Mouse (Mus musculus): Measurements from ENCODE around the gene Usp47. TPM values are rescaled to one million over a fixed set of nuclear protein-coding genes. Genes with fewer than 3 reads are reported as not detected.

Gene Usp47
- polyA plus RNA-seq, 1 experiment: 28.7 TPM

GRCm38 (mm10) chr7:112010511-112010910 is 12.8 kb upstream of the Usp47 start:
- Histone ChIP-seq H3K4me3 (no peak overlapping the region), H3K27me3 (ENCODE audit: control insufficient read depth, insufficient read depth, insufficient read length) (no peaks in the 10 kb centered on the region), H3K36me3 (ENCODE audit: control insufficient read depth, insufficient read depth) (no peaks in the 10 kb centered on the region), H3K4me2 (ENCODE audit: low read depth) (peak overlapping the region; percentile 25), H3K79me2 (ENCODE audit: control insufficient read depth, insufficient read depth) (no peaks in the 10 kb centered on the region), H3ac (ENCODE audit: control insufficient read depth, insufficient read length) (no peak overlapping the region)
- no peak; the same call in 1 of the 2 replicates for TF ChIP-seq CEBPB (IDR thresholded peaks at IDR 0.05; ENCODE audit: insufficient read depth, poor library complexity, severe bottlenecking)
- no peak for TF ChIP-seq TCF3 (IDR thresholded peaks at IDR 0.05; ENCODE audit: insufficient read length, low read depth)
- no peak for TF ChIP-seq MAX (IDR thresholded peaks at IDR 0.05; ENCODE audit: low read depth)
- TF ChIP-seq MYOG (IDR thresholded peaks at IDR 0.05; ENCODE audit: control insufficient read depth in 1 of 3, insufficient read depth in 1 of 3, insufficient read length in 2 of 3, low read depth in 2 of 3): no peak
- no peak for TF ChIP-seq MYOD1 (IDR thresholded peaks at IDR 0.05; ENCODE audit: control insufficient read depth in 1 of 3, insufficient read length in 2 of 3, low read depth in 2 of 3)
- TF ChIP-seq USF1 (IDR thresholded peaks at IDR 0.05; ENCODE audit: low read depth): no peak
- no peak for TF ChIP-seq SRF (IDR thresholded peaks at IDR 0.05; ENCODE audit: control insufficient read depth, insufficient read length, low read depth)
- no peak for TF ChIP-seq E2F4 (IDR thresholded peaks at IDR 0.05; ENCODE audit: insufficient read depth)
- TF ChIP-seq POLR2AphosphoS2 (IDR thresholded peaks at IDR 0.05; ENCODE audit: insufficient read length, low read depth): no peak
- TF ChIP-seq REST (IDR thresholded peaks at IDR 0.05; ENCODE audit: insufficient read depth, insufficient read length): no peak
- TF ChIP-seq POLR2A (IDR thresholded peaks at IDR 0.05; ENCODE audit: insufficient read length, low read depth): no peak
- TF ChIP-seq TCF12 (IDR thresholded peaks at IDR 0.05; ENCODE audit: insufficient read depth, poor library complexity, severe bottlenecking): no peak

DNA sequence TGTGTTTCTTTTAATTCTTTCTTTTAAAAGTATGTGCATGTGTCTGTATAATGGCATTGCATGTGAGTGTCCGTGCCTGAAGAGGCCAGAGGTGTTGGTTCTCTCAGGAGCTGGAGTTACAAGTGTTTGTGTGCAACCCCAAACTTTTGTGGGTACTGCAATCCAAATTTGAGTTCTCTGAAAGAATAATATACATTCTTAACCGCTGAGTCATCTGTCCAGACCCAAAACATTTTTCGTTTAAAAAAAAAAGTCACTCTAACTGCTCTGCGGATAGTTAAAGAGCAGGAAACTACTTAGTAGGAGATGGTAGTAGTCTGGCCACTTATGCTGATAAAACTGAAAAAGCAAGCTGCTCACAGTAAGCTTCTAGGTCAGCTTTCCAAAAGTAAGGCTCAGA is 12.3 kb upstream of the Usp47 start:
- Histone ChIP-seq H3K4me3 (no peak overlapping the region), H3K79me2 (ENCODE audit: control insufficient read depth, insufficient read depth) (no peaks in the 10 kb centered on the region), H3K4me2 (ENCODE audit: low read depth) (peak overlapping the region; percentile 25), H3K36me3 (ENCODE audit: control insufficient read depth, insufficient read depth) (no peaks in the 10 kb centered on the region), H3ac (ENCODE audit: control insufficient read depth, insufficient read length) (no peak overlapping the region), H3K27me3 (ENCODE audit: control insufficient read depth, insufficient read depth, insufficient read length) (no peaks in the 10 kb centered on the region)
- no peak for TF ChIP-seq MAX (IDR thresholded peaks at IDR 0.05; ENCODE audit: low read depth)
- no peak for TF ChIP-seq TCF12 (IDR thresholded peaks at IDR 0.05; ENCODE audit: insufficient read depth, poor library complexity, severe bottlenecking)
- no peak for TF ChIP-seq MYOG (IDR thresholded peaks at IDR 0.05; ENCODE audit: control insufficient read depth in 1 of 3, insufficient read depth in 1 of 3, insufficient read length in 2 of 3, low read depth in 2 of 3)
- no peak for TF ChIP-seq REST (IDR thresholded peaks at IDR 0.05; ENCODE audit: insufficient read depth, insufficient read length)
- no peak for TF ChIP-seq SRF (IDR thresholded peaks at IDR 0.05; ENCODE audit: control insufficient read depth, insufficient read length, low read depth)
- TF ChIP-seq TCF3 (IDR thresholded peaks at IDR 0.05; ENCODE audit: insufficient read length, low read depth): no peak
- no peak for TF ChIP-seq MYOD1 (IDR thresholded peaks at IDR 0.05; ENCODE audit: control insufficient read depth in 1 of 3, insufficient read length in 2 of 3, low read depth in 2 of 3)
- TF ChIP-seq POLR2AphosphoS2 (IDR thresholded peaks at IDR 0.05; ENCODE audit: insufficient read length, low read depth): no peak
- TF ChIP-seq E2F4 (IDR thresholded peaks at IDR 0.05; ENCODE audit: insufficient read depth): no peak

GRCm38 (mm10) chr7:112012102-112012501 is 11.2 kb upstream of the Usp47 start:
- Histone ChIP-seq H3K4me3 (no peak overlapping the region), H3K27me3 (ENCODE audit: control insufficient read depth, insufficient read depth, insufficient read length) (no peaks in the 10 kb centered on the region), H3K4me2 (ENCODE audit: low read depth) (peak overlapping the region; percentile 4), H3K79me2 (ENCODE audit: control insufficient read depth, insufficient read depth) (no peaks in the 10 kb centered on the region), H3ac (ENCODE audit: control insufficient read depth, insufficient read length) (no peak overlapping the region), H3K36me3 (ENCODE audit: control insufficient read depth, insufficient read depth) (no peaks in the 10 kb centered on the region)
- no peak for TF ChIP-seq E2F4 (IDR thresholded peaks at IDR 0.05; ENCODE audit: insufficient read depth)
- TF ChIP-seq CEBPB (IDR thresholded peaks at IDR 0.05; ENCODE audit: insufficient read depth, poor library complexity, severe bottlenecking): no peak
- TF ChIP-seq TCF12 (IDR thresholded peaks at IDR 0.05; ENCODE audit: insufficient read depth, poor library complexity, severe bottlenecking): no peak
- TF ChIP-seq USF1 (IDR thresholded peaks at IDR 0.05; ENCODE audit: low read depth): no peak
- TF ChIP-seq MAX (IDR thresholded peaks at IDR 0.05; ENCODE audit: low read depth): no peak
- no peak for TF ChIP-seq MYOD1 (IDR thresholded peaks at IDR 0.05; ENCODE audit: control insufficient read depth in 1 of 3, insufficient read length in 2 of 3, low read depth in 2 of 3)
- TF ChIP-seq SRF (IDR thresholded peaks at IDR 0.05; ENCODE audit: control insufficient read depth, insufficient read length, low read depth): no peak
- TF ChIP-seq MYOG (IDR thresholded peaks at IDR 0.05; ENCODE audit: control insufficient read depth in 1 of 3, insufficient read depth in 1 of 3, insufficient read length in 2 of 3, low read depth in 2 of 3): no peak
- no peak for TF ChIP-seq POLR2A (IDR thresholded peaks at IDR 0.05; ENCODE audit: insufficient read length, low read depth)
- TF ChIP-seq POLR2AphosphoS2 (IDR thresholded peaks at IDR 0.05; ENCODE audit: insufficient read length, low read depth): no peak

GRCm38 (mm10) chr7:112012621-112013177 is 10.6 kb upstream of the Usp47 start:
- TF ChIP-seq POLR2A (IDR thresholded peaks at IDR 0.05; ENCODE audit: insufficient read length, low read depth): no peak
- no peaks in the 10 kb centered on the region for H3K36me3 ChIP-seq (ENCODE audit: control insufficient read depth, insufficient read depth)
- H3K27me3 ChIP-seq (ENCODE audit: control insufficient read depth, insufficient read depth, insufficient read length): no peaks in the 10 kb centered on the region

GRCm38 (mm10) chr7:112014148-112014547 is 9.2 kb upstream of the Usp47 start:
- H3K27me3 ChIP-seq (ENCODE audit: control insufficient read depth, insufficient read depth, insufficient read length): no peaks in the 10 kb centered on the region
- TF ChIP-seq CEBPB (IDR thresholded peaks at IDR 0.05; ENCODE audit: insufficient read depth, poor library complexity, severe bottlenecking) (no peak), REST (IDR thresholded peaks at IDR 0.05; ENCODE audit: insufficient read depth, insufficient read length) (no peak), SRF (IDR thresholded peaks at IDR 0.05; ENCODE audit: control insufficient read depth, insufficient read length, low read depth) (no peak), TCF12 (IDR thresholded peaks at IDR 0.05; ENCODE audit: insufficient read depth, poor library complexity, severe bottlenecking) (peak; percentile 13), POLR2A (IDR thresholded peaks at IDR 0.05; ENCODE audit: insufficient read length, low read depth) (no peak), POLR2AphosphoS2 (IDR thresholded peaks at IDR 0.05; ENCODE audit: insufficient read length, low read depth) (no peak), MAX (IDR thresholded peaks at IDR 0.05; ENCODE audit: low read depth) (no peak), E2F4 (IDR thresholded peaks at IDR 0.05; ENCODE audit: insufficient read depth) (no peak), MYOG (IDR thresholded peaks at IDR 0.05; ENCODE audit: control insufficient read depth in 1 of 3, insufficient read depth in 1 of 3, insufficient read length in 2 of 3, low read depth in 2 of 3) (peak; percentile 12 to 69 (median 68)), MYOD1 (IDR thresholded peaks at IDR 0.05; ENCODE audit: control insufficient read depth in 1 of 3, insufficient read length in 2 of 3, low read depth in 2 of 3) (peak; percentile 61 to 88 (median 84))
- peak overlapping the region; percentile 44 for H3K4me2 ChIP-seq (ENCODE audit: low read depth)
- H3K36me3 ChIP-seq (ENCODE audit: control insufficient read depth, insufficient read depth): no peaks in the 10 kb centered on the region
- no peak overlapping the region for H3K4me3 ChIP-seq
- no peaks in the 10 kb centered on the region for H3K79me2 ChIP-seq (ENCODE audit: control insufficient read depth, insufficient read depth)
- no peak overlapping the region for H3ac ChIP-seq (ENCODE audit: control insufficient read depth, insufficient read length)

More at GRCm38 (mm10) chr7:112012621-112013177, 10.6 kb upstream of the Usp47 start:
- no peaks in the 10 kb centered on the region for H3K79me2 ChIP-seq (ENCODE audit: control insufficient read depth, insufficient read depth)
- no peak overlapping the region for H3ac ChIP-seq (ENCODE audit: control insufficient read depth, insufficient read length)
- no peak overlapping the region for H3K4me2 ChIP-seq (ENCODE audit: low read depth)
- no peak overlapping the region for H3K4me3 ChIP-seq
